Mouse (Mus musculus): ENCODE measurements at regions not wholly inside any gene's neighbourhood (a gene's known extent, or its start where the extent isn't known, plus 50 kb on each side); places are given as distances from the start of the nearest gene placed in this dataset.
A peak's percentile ranks its signal among the peaks of the same experiment; 100 is the strongest.

GRCm38 (mm10) chr17:67503125-67503878 is 129.2 kb downstream of the Lrrc30 start:
- no peak for DNase-seq (ENCODE audit: low spot score)

DNA sequence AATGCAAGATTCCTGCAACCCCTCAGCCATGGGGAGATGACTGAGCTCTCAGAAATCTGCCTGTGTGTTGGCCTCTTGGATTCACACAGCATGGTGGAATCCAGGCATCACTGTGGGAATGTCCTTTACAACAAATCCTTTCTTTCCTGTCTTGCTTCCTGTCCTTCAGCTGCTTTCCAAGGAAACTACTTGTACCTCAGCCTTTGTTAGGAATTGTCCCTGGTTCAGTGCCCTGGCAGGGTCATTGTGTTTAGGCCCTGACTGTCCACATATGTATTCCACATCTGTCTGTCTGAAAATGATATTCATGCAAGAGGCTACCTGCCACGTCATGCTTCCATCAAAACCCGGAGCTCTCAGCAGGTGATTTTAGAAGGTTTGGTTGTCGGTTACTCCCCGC is 129.9 kb downstream of the Lrrc30 start:
- DNase-seq (ENCODE audit: low spot score) = no peak

- no peak for DNase-seq (ENCODE audit: low spot score)
These were observed 132.5 kb downstream of the Lrrc30 start for GRCm38 (mm10) chr17:67499783-67500641.

GRCm38 (mm10) chr17:67497380-67497779 is 135.1 kb downstream of the Lrrc30 start:
- DNase-seq (ENCODE audit: low spot score) = no peak

DNA sequence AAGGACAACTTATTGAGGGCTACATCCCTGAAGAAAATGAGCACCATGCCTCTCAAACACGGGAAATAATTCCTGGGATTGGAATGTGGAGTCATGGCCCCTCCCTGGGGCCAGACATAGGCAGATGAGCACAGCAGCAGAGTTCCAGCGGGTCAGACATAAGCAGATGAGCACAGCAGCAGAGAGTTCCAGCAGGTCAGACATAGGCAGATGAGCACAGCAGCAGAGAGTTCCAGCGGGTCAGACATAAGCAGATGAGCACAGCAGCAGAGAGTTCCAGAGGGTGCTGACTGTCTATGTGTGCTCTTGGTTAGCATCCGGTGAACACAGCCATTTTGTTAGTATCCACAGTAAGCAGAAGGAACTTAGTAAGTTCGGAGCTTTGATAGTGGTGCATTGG is 126.2 kb upstream of the Ptprm start:
- no peak for DNase-seq (ENCODE audit: low spot score)

DNA sequence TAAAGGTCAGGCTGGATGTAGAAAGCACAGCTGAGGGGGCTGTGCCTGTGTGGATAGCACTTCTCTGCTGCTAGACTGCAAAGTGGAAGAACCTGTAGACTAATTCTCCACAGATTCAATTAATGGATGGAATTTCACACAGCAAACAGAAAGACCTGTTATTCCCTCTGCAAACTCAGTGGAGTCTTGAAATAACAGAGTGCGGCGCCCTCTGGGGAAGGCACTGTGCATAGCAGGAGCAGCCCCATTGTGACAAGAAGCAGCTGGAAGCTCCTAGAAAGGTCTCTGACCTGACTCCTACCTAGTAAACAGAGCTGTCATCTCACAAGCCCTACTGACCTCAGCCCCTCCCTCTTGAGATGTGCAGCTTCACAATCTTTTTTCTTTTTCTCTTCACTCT is 118.9 kb upstream of the Ptprm start:
- peak; percentile 83 for DNase-seq (ENCODE audit: low spot score)

DNA sequence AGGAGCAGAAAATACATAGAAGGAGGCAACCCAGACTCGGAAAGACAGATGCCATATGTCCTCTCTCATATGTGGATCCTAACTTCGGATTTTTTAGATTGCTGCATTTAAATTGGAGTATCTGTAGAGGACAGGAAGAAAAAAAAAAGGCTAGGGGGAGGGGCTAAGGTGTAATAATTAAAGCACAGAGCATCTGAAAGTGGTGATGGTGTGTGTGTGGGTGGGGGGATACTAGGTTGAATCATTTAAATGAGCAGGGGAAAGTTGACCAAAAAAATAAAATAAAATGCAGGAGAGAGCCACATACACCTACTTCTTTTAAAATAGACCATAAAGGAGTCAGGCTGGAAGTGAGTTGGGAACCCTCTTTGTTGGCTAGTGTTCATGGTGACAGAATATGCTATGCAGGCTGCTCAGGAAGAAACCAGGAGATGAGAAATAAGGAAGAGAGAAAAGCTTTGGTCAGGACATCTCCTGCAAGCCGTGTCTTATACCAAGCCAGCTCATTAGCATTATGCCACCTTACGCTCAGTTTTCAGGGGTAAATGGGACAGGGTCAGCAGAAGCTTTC is 104.7 kb upstream of the Ptprm start:
- DNase-seq (ENCODE audit: low spot score) = no peak

DNA sequence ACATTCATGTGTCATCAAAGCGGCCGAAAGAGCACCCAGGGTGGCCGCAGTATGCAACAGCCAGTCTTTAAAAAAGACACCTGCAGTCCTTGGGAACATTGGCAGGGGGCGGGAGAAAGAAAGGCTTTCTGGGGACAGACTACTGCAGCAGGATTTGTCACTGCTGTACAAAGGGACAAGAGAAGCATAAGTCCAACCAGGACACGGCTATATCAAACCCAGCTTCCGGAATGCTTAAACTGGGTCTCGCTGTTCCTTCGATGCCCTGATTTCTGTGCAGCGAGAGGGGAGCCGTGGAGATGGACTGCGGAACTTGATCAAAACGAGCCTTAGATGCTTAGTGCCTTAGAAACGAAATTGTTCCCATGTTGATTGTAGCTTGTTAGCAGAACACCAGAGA is 97.7 kb upstream of the Ptprm start:
- no peak for DNase-seq (ENCODE audit: low spot score)

DNA sequence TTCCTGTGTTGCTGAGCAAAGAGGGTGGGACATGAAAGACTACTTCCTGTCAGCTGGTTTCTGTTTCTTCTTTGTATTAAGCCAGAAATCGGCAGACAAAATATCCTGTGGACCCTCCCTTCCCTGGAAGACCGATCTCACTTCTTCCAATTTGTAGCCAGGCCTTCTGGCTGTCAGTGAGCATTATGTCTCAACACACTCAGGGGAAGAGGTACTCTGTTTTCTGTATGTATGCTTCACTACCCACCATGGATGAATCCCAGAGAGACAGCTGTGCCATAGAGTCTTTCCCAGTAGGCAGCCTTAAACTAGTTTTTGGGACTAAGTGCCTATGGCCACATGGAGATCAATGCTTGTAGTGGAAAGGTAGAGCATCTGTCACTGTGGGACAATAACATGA is 96.8 kb upstream of the Ptprm start:
- peak; percentile 23 for DNase-seq (ENCODE audit: low spot score)

GRCm38 (mm10) chr17:67450021-67450420 is 95.8 kb upstream of the Ptprm start:
- peak; percentile 20 for DNase-seq (ENCODE audit: low spot score)

DNA sequence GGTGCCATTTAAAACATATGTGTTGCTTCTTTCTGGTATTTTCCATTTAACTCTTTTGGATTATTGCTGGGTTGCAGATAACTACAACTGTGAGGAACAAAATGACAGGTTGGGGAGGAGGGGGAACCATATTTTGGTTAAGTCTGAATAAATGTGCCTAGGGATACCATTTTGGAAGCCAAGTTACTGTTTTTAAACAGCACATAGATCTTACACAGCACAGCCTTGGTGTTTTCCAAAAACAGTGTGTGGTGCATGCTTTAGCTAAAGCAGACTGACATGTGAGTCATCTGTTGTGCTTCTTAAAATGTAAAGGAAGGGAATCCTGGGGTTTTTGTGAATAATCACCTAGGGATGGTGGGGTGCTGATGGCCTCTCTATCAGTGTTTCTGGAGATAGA is 91.7 kb upstream of the Ptprm start:
- no peak for DNase-seq (ENCODE audit: low spot score)

- no peak for DNase-seq (ENCODE audit: low spot score)
These were observed 86.7 kb upstream of the Ptprm start for GRCm38 (mm10) chr17:67440961-67441360.

- no peak for DNase-seq (ENCODE audit: low spot score)
These were observed 65.9 kb upstream of the Ptprm start for GRCm38 (mm10) chr17:67419956-67420711.

- no peak for DNase-seq (ENCODE audit: low spot score)
These were observed 58.4 kb upstream of the Ptprm start for GRCm38 (mm10) chr17:67412546-67413250.

GRCm38 (mm10) chr17:67409911-67410310 is 55.7 kb upstream of the Ptprm start:
- DNase-seq (ENCODE audit: low spot score) = peak; percentile 48

- DNase-seq (ENCODE audit: low spot score) = no peak
These were observed 51.7 kb upstream of the Ptprm start for GRCm38 (mm10) chr17:67405934-67406333.
